Mouse (Mus musculus) ES-E14 (cell line): Measurements from ENCODE around the gene Cpne1. TPM values are rescaled to one million over a fixed set of nuclear protein-coding genes. Genes with fewer than 3 reads are reported as not detected.

Experiments
- DNase-seq: peaks from one replicate; pipeline ENCODE4 v3.0.0-alpha.2; 2013; ENCODE audit warnings: low read depth, low spot score
- H3K27ac ChIP-seq: 2 replicates; pipeline ENCODE4 v1.5.1; 2012; ENCODE audit warnings: low read depth, mild to moderate bottlenecking, low read length, moderate library complexity, mixed read lengths; ENCODE audit not compliant: poor library complexity, insufficient read depth, severe bottlenecking
- H3K36me3 ChIP-seq: 2 replicates; pipeline ENCODE4 v1.6.1; 2012; ENCODE audit warnings: mild to moderate bottlenecking, low read length, moderate library complexity, mixed read lengths; ENCODE audit not compliant: control insufficient read depth, poor library complexity, insufficient read depth, severe bottlenecking
- H3K4me1 ChIP-seq, 2 experiments: fragments of 150-350 bp in 1 of 2; sonication (generic) in 1 of 2; 2 replicates each; pipeline ENCODE4 v1.6.1; 2012; ENCODE audit warnings: low read length in 2 of 2, mild to moderate bottlenecking in 1 of 2, mixed read lengths in 1 of 2; ENCODE audit not compliant: control insufficient read depth in 2 of 2, insufficient read depth in 2 of 2, poor library complexity in 1 of 2
- H3K4me3 ChIP-seq, 2 experiments: fragments of 150-350 bp in 1 of 2; sonication (generic) in 1 of 2; 2 replicates each; pipeline ENCODE4 v1.5.1; 2012; ENCODE audit warnings: low read length in 2 of 2, low read depth in 1 of 2, mild to moderate bottlenecking in 1 of 2, mixed read lengths in 1 of 2; ENCODE audit not compliant: insufficient read depth in 1 of 2, poor library complexity in 1 of 2, severe bottlenecking in 1 of 2
- H3K9ac ChIP-seq: 2 replicates; pipeline ENCODE4 v1.6.1; 2012; ENCODE audit warnings: low read depth, mild to moderate bottlenecking, low read length, mixed read lengths; ENCODE audit not compliant: poor library complexity, insufficient read depth, severe bottlenecking
- H3K9me3 ChIP-seq: fragments of 150-350 bp; sonication (generic); 2 replicates; pipeline ENCODE4 v1.6.1; 2012; ENCODE audit warnings: low read depth, mild to moderate bottlenecking, low read length; ENCODE audit not compliant: control insufficient read depth, insufficient read depth
- CHD2 ChIP-seq: IDR thresholded peaks from 2 replicates; pipeline ENCODE4 v1.6.1; 2014; ENCODE audit warnings: mild to moderate bottlenecking, low read depth, low read length, inconsistent platforms
- HCFC1 ChIP-seq: IDR thresholded peaks from 2 replicates; pipeline ENCODE4 v1.6.1; 2012; ENCODE audit warnings: low read length, inconsistent platforms, borderline replicate concordance; ENCODE audit not compliant: insufficient read depth
- MAFK ChIP-seq: IDR thresholded peaks from 2 replicates; pipeline ENCODE4 v1.6.1; 2014; ENCODE audit warnings: mild to moderate bottlenecking, low read depth, low read length, inconsistent platforms; ENCODE audit not compliant: insufficient read depth
- ZC3H11A ChIP-seq: IDR thresholded peaks from 2 replicates; pipeline ENCODE4 v1.6.1; 2012; ENCODE audit warnings: low read depth, mild to moderate bottlenecking, inconsistent platforms, low read length, borderline replicate concordance
- ZNF384 ChIP-seq: IDR thresholded peaks from 2 replicates; pipeline ENCODE4 v1.6.1; 2012; ENCODE audit warnings: low read depth, low read length, inconsistent platforms
- in situ Hi-C, 2 experiments: fragments of 600-800 bp; cut with MboI; formaldehyde crosslinking; loops; one replicate each; pipeline ENCODE4 v1.15.1; 2025; ENCODE audit warnings: low sequenced_read_pairs in 2 of 2, inconsistent platforms in 1 of 2; ENCODE audit not compliant: unreplicated experiment in 2 of 2
- total RNA-seq: library from RNA; depleted of rRNA; stranded (reverse); fragments of 300-350 nt; gene quantifications from 2 replicates; pipeline ENCODE4 v1.2.3, GENCODE M21; 2012; rRNA removed

The Cpne1 gene
- total RNA-seq = 42.8 and 66.1 TPM in 2 replicates

DNA sequence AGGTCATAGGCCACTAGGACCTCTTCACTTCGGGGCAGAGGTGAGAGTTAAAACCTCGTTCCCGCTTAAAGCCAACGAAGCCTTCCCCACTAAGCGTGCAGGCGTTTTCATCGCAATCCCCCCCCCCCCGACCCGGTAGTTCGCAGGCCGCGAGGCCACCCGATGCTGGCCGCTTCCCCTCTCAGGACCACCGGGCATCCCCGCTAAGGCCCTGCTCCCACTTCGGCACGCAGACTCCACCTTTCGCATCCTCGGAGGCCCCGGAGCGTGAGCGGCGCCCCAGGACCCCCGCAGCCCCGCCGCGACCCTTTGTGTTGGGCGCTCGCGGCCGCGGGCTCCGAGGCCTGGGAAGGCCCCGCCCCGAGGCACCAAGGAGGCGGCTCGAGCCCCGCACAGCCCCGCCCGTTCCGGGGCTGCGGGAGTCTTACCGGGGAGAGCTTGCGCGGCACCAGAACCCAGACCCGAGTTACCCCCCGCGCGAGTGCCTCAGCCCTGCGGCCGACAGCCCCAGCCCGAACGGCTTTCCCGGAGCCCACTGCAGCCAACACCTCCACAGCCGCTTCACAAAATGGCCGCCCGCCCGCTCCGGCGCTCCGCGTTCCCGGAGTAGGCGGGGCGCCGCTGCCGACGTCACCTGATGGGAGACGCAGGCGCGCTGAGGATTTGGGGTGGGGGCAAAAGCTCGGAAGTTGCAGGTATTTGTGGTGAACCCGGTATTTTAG lies at the start of gene Cpne1, which contains the start of gene Rbm12:
Gene Cpne1, minus strand, starts transcription at position 608 of the 722 bp plus-strand sequence.
Gene Rbm12, minus strand, starts transcription at position 621 of the 722 bp plus-strand sequence.
- Histone ChIP-seq H3K9me3 (no peaks in the 10 kb centered on the region), H3K4me3 (peak within 1 kb of the TSS; percentile 70 to 93), H3K9ac (peak within 1 kb of the TSS; percentile 99), H3K4me1 (peaks cover 0 to 8% of the 10 kb centered on the region in 2 experiments; a peak in 2 of 4 replicates), H3K36me3 (no peaks in the 10 kb centered on the region), H3K27ac (peak within 1 kb of the TSS; percentile 93)
- in situ Hi-C loops = no loop called here
- DNase-seq = peak; percentile 83
- TF ChIP-seq HCFC1 = peak; percentile 16; the same call in 1 of the 2 replicates
- TF ChIP-seq MAFK = no peak

GRCm38 (mm10) chr2:156151538-156151937 lies 39.8 kb upstream of the Cpne1 start:
- no peak for DNase-seq
- in situ Hi-C loops = no loop called here
- TF ChIP-seq MAFK = no peak
- H3K4me1 ChIP-seq = no peaks in the 10 kb centered on the region
- peaks cover 12% of the 10 kb centered on the region; the same call in 1 of the 2 replicates for H3K36me3 ChIP-seq
- H3K9me3 ChIP-seq = no peaks in the 10 kb centered on the region
- no peak overlapping the region for H3K9ac ChIP-seq
- H3K4me3 ChIP-seq = no peak overlapping the region
- no peak overlapping the region for H3K27ac ChIP-seq

DNA sequence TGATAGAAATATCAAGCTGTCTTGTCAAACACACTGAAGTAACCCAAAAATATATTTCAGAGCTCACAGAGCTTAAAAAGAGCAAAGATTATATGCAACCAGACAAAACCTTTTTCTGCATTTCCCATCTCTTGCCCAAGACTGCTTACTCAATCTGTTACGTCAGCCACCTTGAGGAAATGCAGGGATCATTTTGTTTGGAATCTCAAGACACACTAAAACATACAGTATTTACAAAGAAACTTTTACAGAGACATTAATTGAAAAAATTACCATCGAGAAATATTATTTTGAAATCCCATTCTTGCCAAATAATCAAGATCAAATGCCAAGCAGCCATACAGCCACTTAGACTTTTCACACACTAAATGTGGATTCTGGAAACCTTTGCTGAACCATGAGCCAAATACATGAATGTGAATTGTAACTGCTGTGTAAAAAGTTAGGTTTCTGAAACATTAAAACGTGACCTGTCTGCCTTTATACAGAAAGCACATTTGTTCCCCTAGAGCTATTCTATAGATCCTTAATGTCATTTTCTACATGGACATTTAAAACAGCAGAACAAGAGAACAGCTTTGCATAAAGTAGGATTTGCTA lies 35.7 kb upstream of the Cpne1 start:
- in situ Hi-C loops = no loop called here
- DNase-seq = no peak
- Histone ChIP-seq H3K9me3 (no peaks in the 10 kb centered on the region), H3K9ac (no peak overlapping the region), H3K27ac (no peak overlapping the region), H3K36me3 (peaks cover 4% of the 10 kb centered on the region; the same call in 1 of the 2 replicates), H3K4me3 (no peak overlapping the region), H3K4me1 (no peaks in the 10 kb centered on the region)
- TF ChIP-seq ZNF384 (no peak), CHD2 (0 out of 2 replicates have a peak, but pooled peaks have one; percentile 23), HCFC1 (no peak)

DNA sequence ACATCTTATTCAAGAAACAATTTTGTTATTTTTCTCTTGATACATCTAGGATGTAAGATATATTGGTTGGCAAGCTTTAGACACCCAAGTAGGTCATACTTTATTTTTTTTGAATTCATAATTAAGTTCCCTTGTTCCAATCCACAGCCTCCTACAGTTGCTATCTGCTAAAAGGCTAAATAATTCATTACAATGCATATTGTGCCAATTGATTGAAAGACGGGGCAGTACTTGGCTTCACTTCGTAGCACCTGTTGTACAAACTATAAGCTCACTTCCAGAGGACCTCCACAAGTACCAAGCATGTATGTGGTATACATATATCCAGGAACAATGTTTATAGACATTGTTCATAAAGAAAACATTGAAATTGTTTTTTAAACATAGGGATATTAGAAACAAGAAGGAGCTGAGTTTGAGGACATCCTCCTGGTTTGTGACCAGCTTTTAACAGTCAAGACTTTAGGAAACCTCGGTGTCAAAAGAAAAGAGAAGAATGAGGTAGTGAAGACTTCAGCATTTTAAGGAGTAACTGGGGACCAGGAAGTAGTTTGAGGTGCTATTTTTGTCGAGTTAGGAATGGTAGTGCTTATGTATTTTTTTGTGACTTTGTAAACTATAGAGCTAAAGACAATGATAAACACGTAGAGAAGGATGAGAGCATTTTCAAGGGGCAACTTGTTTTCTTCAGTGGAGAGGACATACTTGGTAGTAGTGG lies 34.7 kb upstream of the Cpne1 start:
- no peak overlapping the region for H3K9ac ChIP-seq
- no peak overlapping the region for H3K4me3 ChIP-seq
- peaks cover 6% of the 10 kb centered on the region for H3K36me3 ChIP-seq
- DNase-seq = no peak
- in situ Hi-C loops = no loop called here
- no peaks in the 10 kb centered on the region for H3K4me1 ChIP-seq
- no peak overlapping the region for H3K27ac ChIP-seq
- TF ChIP-seq MAFK (no peak), CHD2 (peak; percentile 54), ZC3H11A (no peak), ZNF384 (no peak), HCFC1 (no peak)
- no peaks in the 10 kb centered on the region for H3K9me3 ChIP-seq
